Mouse (Mus musculus) heart, embryonic 15.5 days (tissue): ENCODE results near the gene Rab7. TPM values are rescaled to one million over a fixed set of nuclear protein-coding genes. Genes with fewer than 3 reads are reported as not detected.

ENCODE experiments used
- ATAC-seq: fragments of 200-750 bp; cut with Nextera tagmentation; replicated peaks from 2 replicates; pipeline ENCODE4 v1.8.0; 2017; ENCODE audit warnings: low read depth, moderate TSS enrichment; ENCODE audit not compliant: insufficient number of reproducible peaks, insufficient read depth, low FRiP score
- H3K27ac ChIP-seq: fragments of 300-500 bp; sonication (generic); 2 replicates; pipeline ENCODE4 v1.5.1; 2015; ENCODE audit warnings: mild to moderate bottlenecking, inconsistent platforms
- H3K27me3 ChIP-seq: fragments of 300-500 bp; sonication (generic); 2 replicates; pipeline ENCODE4 v1.6.1; 2015; ENCODE audit warnings: inconsistent platforms
- H3K36me3 ChIP-seq: fragments of 300-500 bp; sonication (generic); 2 replicates; pipeline ENCODE4 v1.6.1; 2015; ENCODE audit warnings: mild to moderate bottlenecking, inconsistent platforms
- H3K4me1 ChIP-seq: fragments of 300-500 bp; sonication (generic); replicated peaks from 2 replicates; pipeline ENCODE4 v1.6.1; 2015; ENCODE audit warnings: inconsistent platforms
- H3K4me2 ChIP-seq: fragments of 300-500 bp; sonication (generic); 2 replicates; pipeline ENCODE4 v1.6.1; 2015; ENCODE audit warnings: inconsistent platforms, mild to moderate bottlenecking, moderate library complexity
- H3K4me3 ChIP-seq: fragments of 300-500 bp; sonication (generic); 2 replicates; pipeline ENCODE4 v1.5.1; 2015; ENCODE audit warnings: mild to moderate bottlenecking, inconsistent platforms
- H3K9ac ChIP-seq: fragments of 300-500 bp; sonication (generic); 2 replicates; pipeline ENCODE4 v1.6.1; 2015; ENCODE audit warnings: mild to moderate bottlenecking, inconsistent platforms
- H3K9me3 ChIP-seq: fragments of 300-500 bp; sonication (generic); replicated peaks from 2 replicates; pipeline ENCODE4 v1.6.1; 2016; ENCODE audit warnings: inconsistent platforms
- WGBS: fragments of 180-500 bp; shearing (Covaris S2); methylation state at CpG from one replicate; pipeline ENCODE4 v1.1.7; 2015; ENCODE audit warnings: mixed read lengths; 5-methylcytosine and 5-hydroxymethylcytosine counted together
- polyA plus RNA-seq: library from polyadenylated mRNA; unstranded; fragments of >200 nt; fragmentation: Nextera tagmentation; extraction: Ambion mirVana; gene quantifications from 2 replicates; pipeline ENCODE4 v1.2.1, GENCODE M21; 2015

Rab7 gene
- polyA plus RNA-seq, 1 experiment from 2014 or later = 190 TPM

DNA sequence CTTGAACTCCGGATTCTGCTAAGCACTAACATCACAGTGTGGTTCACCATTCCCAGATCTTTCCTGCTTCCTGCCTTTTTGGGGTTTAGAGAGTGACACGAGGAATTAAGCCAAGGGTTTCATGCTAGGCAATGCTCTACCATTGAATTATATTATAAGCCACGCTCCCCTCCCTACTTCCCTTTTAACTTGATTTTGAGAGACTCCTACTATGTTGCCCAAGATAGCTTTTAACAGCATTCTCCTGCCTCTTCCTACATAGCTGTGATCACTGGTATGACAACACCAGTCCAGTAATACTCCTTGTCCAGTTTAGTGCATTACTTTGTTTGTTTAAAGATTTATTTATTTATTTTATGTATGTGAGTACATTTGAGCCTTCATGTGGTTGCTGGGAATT, 22.7 kb upstream of the Rab7 start:
- Histone ChIP-seq H3K27me3 (no peaks in the 10 kb centered on the region), H3K4me3 (no peak overlapping the region), H3K9me3 (no peaks in the 10 kb centered on the region), H3K4me2 (no peak overlapping the region), H3K36me3 (no peaks in the 10 kb centered on the region), H3K27ac (no peak overlapping the region), H3K9ac (no peak overlapping the region), H3K4me1 (0 out of 2 replicates have a peak, but pooled peaks cover 2% of the 10 kb centered on the region)
- ATAC-seq = no peak
- WGBS = 60% methylated on average over 3 of the region's 3 CpGs

DNA sequence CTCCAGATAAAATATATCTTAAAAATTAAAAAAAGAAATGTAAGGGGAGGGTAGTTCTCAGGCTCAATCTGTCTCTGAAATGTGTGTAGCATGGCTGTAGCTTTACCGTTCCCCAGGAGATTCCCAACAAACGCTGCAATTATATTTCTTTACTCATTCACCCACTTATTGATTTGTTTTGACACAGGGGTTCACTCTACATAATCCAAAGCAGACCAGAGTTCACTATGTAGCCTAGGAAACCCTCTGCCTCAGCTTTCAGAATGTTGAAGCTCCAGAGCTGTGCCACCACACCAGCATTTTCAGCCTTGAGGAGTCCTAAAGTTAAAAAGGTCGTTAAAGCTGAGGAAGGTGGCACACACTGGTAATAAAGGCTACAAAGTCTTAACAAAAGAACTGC, 20.9 kb upstream of the Rab7 start:
- ATAC-seq = no peak
- Histone ChIP-seq H3K27me3 (no peaks in the 10 kb centered on the region), H3K4me3 (no peak overlapping the region), H3K9ac (no peak overlapping the region), H3K4me1 (0 out of 2 replicates have a peak, but pooled peaks cover 2% of the 10 kb centered on the region), H3K27ac (no peak overlapping the region), H3K4me2 (no peak overlapping the region), H3K9me3 (no peaks in the 10 kb centered on the region), H3K36me3 (no peaks in the 10 kb centered on the region)
- 76% methylated on average over 3 of the region's 3 CpGs for WGBS

DNA sequence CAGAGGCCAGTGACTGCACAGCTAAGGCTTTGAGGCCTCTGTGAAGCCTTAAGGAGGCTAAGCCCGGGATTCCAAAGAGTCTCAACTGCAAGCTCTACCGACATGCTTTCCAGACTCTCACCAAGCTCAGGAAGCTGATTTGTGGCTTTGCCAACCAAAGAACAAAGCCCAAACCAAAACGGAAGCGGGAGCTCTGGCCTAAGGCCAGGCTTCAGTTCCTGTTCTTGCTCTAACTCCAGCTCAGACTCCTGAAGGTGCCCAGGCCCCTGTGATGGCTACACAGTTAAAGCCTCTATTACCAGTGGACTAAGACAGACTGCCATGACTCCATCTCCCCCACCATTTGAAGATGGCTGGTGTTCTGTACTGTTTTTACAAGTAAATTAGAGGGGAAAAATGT, 20.0 kb upstream of the Rab7 start:
- 27% methylated on average over 4 of the region's 4 CpGs for WGBS
- Histone ChIP-seq H3K27ac (peak overlapping the region; percentile 73), H3K27me3 (no peaks in the 10 kb centered on the region), H3K36me3 (no peaks in the 10 kb centered on the region), H3K4me2 (no peak overlapping the region), H3K4me3 (no peak overlapping the region), H3K9ac (no peak overlapping the region), H3K9me3 (no peaks in the 10 kb centered on the region), H3K4me1 (0 out of 2 replicates have a peak, but pooled peaks cover 2% of the 10 kb centered on the region)
- ATAC-seq = 0 out of 2 replicates have a peak, but pooled peaks have one; percentile 31

DNA sequence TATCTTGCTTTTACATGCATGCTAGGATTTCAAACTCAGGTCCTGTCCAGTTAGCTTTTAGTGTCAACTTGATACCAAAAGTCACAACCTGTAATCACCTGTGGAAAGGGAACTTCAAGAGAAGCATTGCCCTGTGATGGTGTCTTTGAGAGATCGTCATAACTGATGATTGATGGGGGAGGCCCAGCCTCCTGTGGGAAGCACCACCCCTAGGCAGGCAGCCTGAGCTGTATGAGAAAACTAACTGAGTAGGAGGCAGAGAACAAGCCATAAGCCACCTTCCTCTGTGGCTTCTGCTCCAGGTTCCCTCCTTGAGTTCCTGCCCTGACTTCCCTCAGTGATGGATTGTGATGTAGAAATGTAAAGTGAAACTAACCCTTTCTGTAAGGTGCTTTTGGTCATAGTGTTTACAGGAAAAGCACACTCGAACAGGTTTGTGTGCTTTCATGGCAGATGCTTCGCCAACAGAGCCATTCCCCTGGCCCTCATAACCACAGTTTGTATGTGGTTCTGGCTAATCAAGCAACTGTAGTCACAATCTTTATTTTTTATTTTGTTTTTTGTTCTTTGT, 19.1 kb upstream of the Rab7 start:
- Histone ChIP-seq H3K36me3 (no peaks in the 10 kb centered on the region), H3K4me3 (no peak overlapping the region), H3K4me1 (0 out of 2 replicates have a peak, but pooled peaks cover 2% of the 10 kb centered on the region), H3K27ac (no peak overlapping the region), H3K4me2 (no peak overlapping the region), H3K9me3 (no peaks in the 10 kb centered on the region), H3K27me3 (no peaks in the 10 kb centered on the region), H3K9ac (no peak overlapping the region)
- ATAC-seq = no peak
- WGBS = 75% methylated on average over 3 of the region's 3 CpGs

DNA sequence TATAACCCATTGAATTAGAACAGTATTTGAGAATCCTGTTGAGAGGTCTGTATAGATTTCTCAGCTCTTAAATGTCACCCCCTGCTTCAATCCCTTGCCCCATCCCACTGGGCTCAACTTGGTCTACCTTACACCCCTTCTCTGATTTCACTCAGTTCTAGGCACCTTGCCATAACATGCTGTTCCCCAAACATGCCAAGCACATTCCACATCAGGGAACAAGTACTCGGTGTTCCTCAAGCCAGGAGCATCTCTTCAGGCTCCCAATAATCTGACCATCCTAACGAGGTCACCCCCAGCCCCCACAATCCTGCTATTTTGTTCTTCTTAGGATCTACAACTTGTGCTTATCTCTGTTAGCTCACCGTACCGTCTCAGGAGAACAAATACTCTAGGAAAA, 17.3 kb upstream of the Rab7 start:
- H3K4me1 ChIP-seq = 0 out of 2 replicates have a peak, but pooled peaks cover 2% of the 10 kb centered on the region
- H3K27me3 ChIP-seq = no peaks in the 10 kb centered on the region
- no peak for ATAC-seq
- WGBS = 64% methylated on average over 4 of the region's 4 CpGs
- H3K4me2 ChIP-seq = no peak overlapping the region
- no peaks in the 10 kb centered on the region for H3K36me3 ChIP-seq
- H3K9me3 ChIP-seq = no peaks in the 10 kb centered on the region
- no peak overlapping the region for H3K9ac ChIP-seq
- no peak overlapping the region for H3K4me3 ChIP-seq
- H3K27ac ChIP-seq = no peak overlapping the region

DNA sequence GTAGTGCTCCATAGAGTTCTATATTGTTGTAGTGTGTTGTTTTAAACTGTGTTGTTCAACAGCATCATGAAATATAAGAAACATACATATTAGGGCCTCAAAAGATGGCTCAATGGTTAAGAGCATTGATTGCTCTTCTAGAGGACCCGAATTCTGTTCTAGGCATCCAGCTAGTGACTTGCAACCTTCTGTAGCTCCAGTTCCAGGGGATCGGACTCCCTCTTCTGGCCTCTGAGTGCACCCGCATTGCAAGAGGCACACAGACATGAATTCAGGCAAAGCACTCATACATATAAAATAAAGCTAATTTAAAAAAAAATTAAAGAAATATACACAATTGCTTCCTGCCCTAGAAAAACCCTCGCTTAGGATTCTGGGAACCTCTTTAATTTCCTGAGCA, 16.3 kb upstream of the Rab7 start:
- WGBS = 88% methylated on average over 4 of the region's 4 CpGs
- no peak overlapping the region for H3K4me2 ChIP-seq
- no peak overlapping the region for H3K9ac ChIP-seq
- no peaks in the 10 kb centered on the region for H3K9me3 ChIP-seq
- no peak for ATAC-seq
- no peak overlapping the region for H3K4me3 ChIP-seq
- no peaks in the 10 kb centered on the region for H3K27me3 ChIP-seq
- 0 out of 2 replicates have a peak, but pooled peaks cover 2% of the 10 kb centered on the region for H3K4me1 ChIP-seq
- H3K36me3 ChIP-seq = no peaks in the 10 kb centered on the region
- H3K27ac ChIP-seq = no peak overlapping the region

DNA sequence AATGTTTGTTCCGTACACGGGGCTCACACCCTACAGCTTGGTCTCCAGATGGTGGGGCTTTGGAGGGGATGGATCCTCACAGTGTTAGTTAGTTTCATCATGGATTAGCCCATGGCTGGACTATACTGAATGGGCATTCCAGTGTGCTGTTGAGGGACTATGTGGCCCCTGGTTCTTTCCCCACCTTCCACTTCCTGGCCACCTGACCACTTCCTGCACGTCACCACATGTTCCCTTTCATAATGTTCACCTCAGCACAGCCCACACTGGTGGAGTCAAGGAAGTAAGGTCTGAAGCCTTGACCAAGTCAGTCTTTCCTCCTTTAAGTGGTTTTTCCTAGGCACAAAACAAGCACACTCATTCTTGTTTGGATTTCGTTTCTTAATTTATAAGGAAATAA, 15.5 kb upstream of the Rab7 start:
- Histone ChIP-seq H3K36me3 (no peaks in the 10 kb centered on the region), H3K27me3 (no peaks in the 10 kb centered on the region), H3K27ac (no peak overlapping the region), H3K4me1 (0 out of 2 replicates have a peak, but pooled peaks cover 2% of the 10 kb centered on the region), H3K9ac (no peak overlapping the region), H3K4me3 (no peak overlapping the region), H3K4me2 (no peak overlapping the region), H3K9me3 (no peaks in the 10 kb centered on the region)
- whole genome bisulfite sequencing = 65% methylated on average over 4 of the region's 4 CpGs
- ATAC-seq = no peak

DNA sequence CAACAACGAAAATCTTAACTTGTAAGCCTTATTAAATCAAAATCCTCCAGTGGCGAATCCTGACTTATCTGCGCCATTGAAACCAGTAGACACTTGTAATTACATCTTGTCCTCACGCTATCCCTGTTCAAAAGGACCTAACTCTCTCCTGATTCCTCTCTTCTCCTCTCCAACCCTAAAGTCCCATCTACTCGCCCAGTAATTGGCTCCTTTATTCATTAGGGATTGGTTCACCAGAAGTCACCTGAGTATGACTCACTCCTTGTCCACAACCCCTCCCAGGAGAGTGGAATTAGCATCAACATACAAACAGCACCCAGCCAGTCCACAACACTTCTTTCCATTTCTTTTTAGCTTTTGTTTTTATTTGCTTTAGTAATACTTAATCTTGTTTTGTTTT, 14.8 kb upstream of the Rab7 start:
- H3K27me3 ChIP-seq = no peaks in the 10 kb centered on the region
- H3K4me3 ChIP-seq = no peak overlapping the region
- 0 out of 2 replicates have a peak, but pooled peaks cover under 1% of the 10 kb centered on the region for H3K4me1 ChIP-seq
- 82% methylated on average over 5 of the region's 5 CpGs for WGBS
- H3K9me3 ChIP-seq = no peaks in the 10 kb centered on the region
- no peak overlapping the region for H3K27ac ChIP-seq
- H3K36me3 ChIP-seq = no peaks in the 10 kb centered on the region
- no peak overlapping the region for H3K9ac ChIP-seq
- H3K4me2 ChIP-seq = no peak overlapping the region
- ATAC-seq = no peak

DNA sequence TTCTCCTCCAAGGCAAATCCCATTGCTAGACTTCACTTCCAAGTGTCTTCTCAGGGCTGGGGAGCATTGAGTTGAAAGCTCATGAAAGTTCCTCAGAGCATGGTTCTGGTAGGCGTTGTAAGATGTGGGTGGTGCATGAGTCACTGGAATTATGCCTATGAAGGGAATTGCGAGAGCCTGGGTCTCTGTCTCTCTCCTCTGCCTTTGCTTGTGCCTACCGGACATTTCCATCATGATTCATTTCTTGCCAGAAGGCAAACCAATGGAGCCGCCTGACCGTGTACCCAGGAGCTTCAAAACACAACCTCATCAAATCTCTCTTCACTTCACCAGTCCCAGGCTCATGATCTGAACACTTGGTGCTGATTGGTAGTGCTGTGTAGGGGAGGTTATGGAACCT, 11.8 kb upstream of the Rab7 start:
- H3K9ac ChIP-seq = no peak overlapping the region
- no peaks in the 10 kb centered on the region for H3K27me3 ChIP-seq
- H3K9me3 ChIP-seq = no peaks in the 10 kb centered on the region
- H3K4me1 ChIP-seq = no peaks in the 10 kb centered on the region
- whole genome bisulfite sequencing = 81% methylated on average over 5 of the region's 5 CpGs
- no peaks in the 10 kb centered on the region for H3K36me3 ChIP-seq
- ATAC-seq = no peak
- H3K4me2 ChIP-seq = no peak overlapping the region
- H3K4me3 ChIP-seq = no peak overlapping the region
- no peak overlapping the region for H3K27ac ChIP-seq

DNA sequence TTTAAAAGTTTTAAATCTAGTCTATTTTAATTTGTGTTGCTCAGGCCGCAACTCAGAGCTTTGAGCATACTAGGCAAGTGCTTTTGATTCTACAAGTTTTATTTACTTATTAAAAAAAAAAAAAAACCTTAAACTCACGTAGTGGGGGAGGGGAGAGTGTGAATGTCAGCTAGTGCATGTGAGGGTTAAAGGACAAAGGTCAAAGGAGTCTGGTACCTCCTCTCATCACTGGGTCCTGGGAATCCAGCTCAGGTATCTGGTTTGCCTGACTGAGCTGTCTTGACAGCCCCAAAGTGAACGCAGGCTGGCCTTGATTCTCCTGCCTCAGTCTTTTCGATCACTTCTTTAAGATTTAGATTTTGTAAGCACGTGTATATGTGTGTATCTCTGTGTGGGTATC, 10.6 kb upstream of the Rab7 start:
- no peaks in the 10 kb centered on the region for H3K36me3 ChIP-seq
- H3K27ac ChIP-seq = no peak overlapping the region
- no peaks in the 10 kb centered on the region for H3K4me1 ChIP-seq
- no peaks in the 10 kb centered on the region for H3K9me3 ChIP-seq
- ATAC-seq = no peak
- H3K4me3 ChIP-seq = no peak overlapping the region
- 74% methylated on average over 5 of the region's 5 CpGs for WGBS
- no peaks in the 10 kb centered on the region for H3K27me3 ChIP-seq
- no peak overlapping the region for H3K9ac ChIP-seq
- no peak overlapping the region for H3K4me2 ChIP-seq

DNA sequence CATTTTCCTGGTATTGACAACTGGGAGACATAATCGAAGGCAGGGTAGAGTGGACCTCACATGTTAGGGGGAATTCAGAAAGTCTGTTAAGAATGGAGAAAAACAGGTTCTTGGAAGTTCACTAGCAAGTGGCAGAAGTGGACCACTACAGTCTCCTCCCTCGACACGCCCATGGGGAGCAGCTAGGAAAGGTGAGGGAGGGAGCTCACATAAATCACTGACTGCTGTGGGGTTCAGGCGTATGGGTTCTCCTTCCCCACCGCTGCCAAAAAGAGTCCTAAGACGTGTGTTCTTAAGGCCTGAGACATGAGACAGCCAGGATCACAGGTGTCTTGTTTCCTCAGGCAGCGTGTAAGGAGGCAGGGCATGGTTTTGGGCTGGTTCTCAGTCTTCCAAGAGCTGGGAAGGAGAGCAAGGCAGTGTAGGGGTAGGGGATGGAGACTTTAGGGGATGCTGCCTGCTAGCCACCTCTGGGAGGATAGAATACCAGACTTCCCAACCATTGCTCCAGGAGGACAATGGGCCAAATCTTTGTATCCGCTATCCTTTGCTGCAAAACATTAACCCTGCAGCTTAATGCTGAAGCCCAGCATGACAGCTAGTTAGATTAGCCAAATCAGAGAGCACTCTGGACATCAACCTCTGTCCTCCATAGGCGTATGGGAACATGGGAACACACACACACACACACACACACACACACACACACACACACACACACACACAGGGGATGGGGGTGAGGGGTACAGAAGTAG, 9.2 kb upstream of the Rab7 start:
- Histone ChIP-seq H3K9me3 (no peaks in the 10 kb centered on the region), H3K4me3 (no peak overlapping the region), H3K27ac (no peak overlapping the region), H3K36me3 (no peaks in the 10 kb centered on the region), H3K4me2 (no peak overlapping the region), H3K27me3 (no peaks in the 10 kb centered on the region), H3K4me1 (no peaks in the 10 kb centered on the region), H3K9ac (no peak overlapping the region)
- ATAC-seq = no peak
- 57% methylated on average over 9 of the region's 9 CpGs for WGBS
